ENCODE assay signal across 8 mouse cellular contexts in the genomic region with DNA sequence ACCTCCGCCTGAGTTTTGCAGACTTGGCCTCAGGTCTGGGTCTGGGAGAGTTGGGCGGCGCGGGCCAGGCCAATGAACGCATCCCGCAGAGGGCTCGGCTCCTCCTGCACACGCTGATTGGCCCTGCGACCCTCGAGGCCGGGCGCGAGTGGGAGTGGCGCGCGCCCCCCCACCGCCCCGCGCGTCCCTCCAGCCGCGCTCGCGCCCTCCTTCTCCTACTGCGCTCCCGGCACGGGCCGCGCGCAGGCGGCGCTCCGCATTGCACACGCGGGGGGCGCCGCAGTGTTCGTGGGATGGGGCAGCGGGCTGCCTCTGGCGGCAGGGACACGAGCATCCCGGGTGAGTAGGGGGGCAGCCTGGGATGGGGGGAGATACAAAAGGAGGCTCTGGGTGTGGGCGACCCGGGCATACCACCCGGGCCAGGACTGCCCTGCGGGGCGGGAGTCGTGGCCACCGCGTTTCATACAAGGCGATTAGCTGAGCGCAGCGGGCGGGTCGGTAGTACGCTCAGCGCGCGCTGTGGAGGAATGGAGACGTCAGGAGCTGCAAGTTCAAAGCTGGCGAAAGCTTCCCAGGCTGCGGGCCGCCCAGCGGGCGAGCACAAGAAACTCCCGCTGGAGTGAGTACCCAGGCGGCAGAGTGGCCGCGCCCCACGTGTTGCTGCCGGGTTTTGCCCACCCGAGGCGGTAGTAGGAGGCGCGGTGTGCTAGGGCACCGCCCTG. TPM values are rescaled to one million over a fixed set of nuclear protein-coding genes. Genes with fewer than 3 reads are reported as not detected.
A peak's percentile ranks its signal among the peaks of the same experiment; 100 is the strongest.
DNase-seq lines count a peak whose midpoint lies in the region; ATAC-seq lines count a peak whose summit lies in the region.

A gene (plus strand): TSS at position 184 of the 722 bp plus-strand sequence.

- peak; percentile 95 for ATAC-seq in intestine, embryonic 16.5 days

- intact Hi-C loops in left cerebral cortex, postnatal 4 days (cut with DNase I): loop anchor here (5.0 to 10.0 kb wide), 2 partner anchors 201 to 282 kb away; a partner anchor contains a TSS

- H3K9me3 ChIP-seq in intestine, embryonic 16.5 days (ENCODE audit: control insufficient read depth, low read length): no peaks in the 10 kb centered on the region

- H3K9ac ChIP-seq in intestine, embryonic 16.5 days (ENCODE audit: low read depth, low read length): peak within 1 kb of the TSS; percentile 78

- H3K4me1 ChIP-seq in intestine, embryonic 16.5 days (ENCODE audit: control insufficient read depth, insufficient read depth, low read length): 0 out of 2 replicates have a peak, but pooled peaks cover 2% of the 10 kb centered on the region

- no peaks in the 10 kb centered on the region for H3K36me3 ChIP-seq in intestine, embryonic 16.5 days (ENCODE audit: control insufficient read depth, insufficient read depth, low read length)

- no peaks in the 10 kb centered on the region for H3K27me3 ChIP-seq in intestine, embryonic 16.5 days (replicated peaks; ENCODE audit: control insufficient read depth, insufficient read depth, low read length)

- under 1% methylated on average over 75 of the region's 76 CpGs for WGBS in intestine, embryonic 16.5 days

- peak within 1 kb of the TSS; percentile 77 for H3K4me3 ChIP-seq in intestine, embryonic 16.5 days (ENCODE audit: low read length)

- H3K4me2 ChIP-seq in intestine, embryonic 16.5 days (ENCODE audit: low read depth, low read length): peak within 1 kb of the TSS; percentile 95

- peak; percentile 55 to 70 for DNase-seq in adrenal gland, adult 18-20 months (ENCODE audit: low spot score in 2 of 2)
- peak; percentile 90 for DNase-seq in embryo, embryonic 11 days
- peak; percentile 54 to 70 for DNase-seq in gastrocnemius, postnatal 4 days (ENCODE audit: low spot score in 2 of 2)
- DNase-seq in left cerebral cortex, postnatal 4 days: peak; percentile 77
- DNase-seq in mesoderm, embryonic 11.5 days (ENCODE audit: low read depth, low spot score): peak; percentile 86
- peak; percentile 73 for DNase-seq in right cerebral cortex, postnatal 4 days
- no peak for DNase-seq in natural killer cell, adult 2 months (ENCODE audit: low spot score in 2 of 2)

- peak within 1 kb of the TSS; percentile 66 for H3K27ac ChIP-seq in intestine, embryonic 16.5 days (ENCODE audit: low read length)

RNA-seq across cellular contexts. Expression of the gene that starts here (rescaled TPM):
- 10 to 100 TPM in 1 of 2 experiments, 1 to 10 TPM in 1; 2.8 to 22.8 TPM for total RNA-seq in adrenal gland, adult 18-20 months (2021)
- total RNA-seq in gastrocnemius, postnatal 4 days (2021): 1 to 10 TPM; 6.6 to 7.6 TPM
- 11.4 and 14.6 TPM in 2 replicates for polyA plus RNA-seq in intestine, embryonic 16.5 days (2015; fragmentation: Nextera tagmentation; extraction: Ambion mirVana)
- total RNA-seq in left cerebral cortex, postnatal 4 days (2021): 10 to 100 TPM; 19.8 to 26.0 TPM

Comparison
In these comparisons a context has a peak if more than half of its experiments do, and no peak if none do; other contexts are left out.
1. DNase-seq: peak in adrenal gland, adult 18-20 months (2 of 2), embryo, embryonic 11 days (single experiment), gastrocnemius, postnatal 4 days (2 of 2), left cerebral cortex, postnatal 4 days (single experiment), mesoderm, embryonic 11.5 days (single experiment) and right cerebral cortex, postnatal 4 days (single experiment); none in natural killer cell, adult 2 months (0 of 2).